Mouse (Mus musculus) layer of hippocampus, adult 18-20 months (tissue): ENCODE measurements around the gene Vmn2r39. TPM values are rescaled to one million over a fixed set of nuclear protein-coding genes. Genes with fewer than 3 reads are reported as not detected.
"Not testable (repeated sequence)": the region's sequence is repeated elsewhere in the genome, so short reads cannot be mapped to it uniquely, and the experiment has no call there.

Experiments
- DNase-seq, 2 experiments: peaks; one replicate each; pipeline ENCODE4 v3.0.0; 2022; ENCODE audit warnings: low spot score in 2 of 2
- long read RNA-seq: library from polyadenylated mRNA; stranded (forward); transcript quantifications from one replicate; pipeline ENCODE4 v2.0.0, GENCODE M21; 2021
- total RNA-seq, 2 experiments: library from RNA; stranded (reverse); gene quantifications; 2 replicates each; pipeline ENCODE4 v1.2.3; 2021

Gene Vmn2r39
- not detected for total RNA-seq
- long read RNA-seq: 0 reads

- not testable (repeated sequence) for DNase-seq
These were observed at the start of gene Vmn2r39 for GRCm38 (mm10) chr7:9030698-9031097. TSS of gene Vmn2r39 (minus strand) at chr7:9030798.

- not testable (repeated sequence) for DNase-seq
These were observed 34.8 kb upstream of the Vmn2r39 start for GRCm38 (mm10) chr7:9065353-9065752.

Other genes with a start within 250 kb of the Vmn2r39 start
- not detected for gene Vmn2r40, start 99.4 kb downstream of the Vmn2r39 start, total RNA-seq
- not detected for gene Vmn2r38, start 67.1 kb upstream of the Vmn2r39 start, total RNA-seq
- not detected for gene Vmn2r37, start 192.9 kb upstream of the Vmn2r39 start, total RNA-seq